Mouse (Mus musculus): ENCODE measurements around the gene Nectin3. TPM values are rescaled to one million over a fixed set of nuclear protein-coding genes. Genes with fewer than 3 reads are reported as not detected.
"Not testable (repeated sequence)": the region's sequence is repeated elsewhere in the genome, so short reads cannot be mapped to it uniquely, and the experiment has no call there.

Nectin3 gene
- polyA plus RNA-seq, 1 experiment from 2014 or later, result 5.3 TPM

DNA sequence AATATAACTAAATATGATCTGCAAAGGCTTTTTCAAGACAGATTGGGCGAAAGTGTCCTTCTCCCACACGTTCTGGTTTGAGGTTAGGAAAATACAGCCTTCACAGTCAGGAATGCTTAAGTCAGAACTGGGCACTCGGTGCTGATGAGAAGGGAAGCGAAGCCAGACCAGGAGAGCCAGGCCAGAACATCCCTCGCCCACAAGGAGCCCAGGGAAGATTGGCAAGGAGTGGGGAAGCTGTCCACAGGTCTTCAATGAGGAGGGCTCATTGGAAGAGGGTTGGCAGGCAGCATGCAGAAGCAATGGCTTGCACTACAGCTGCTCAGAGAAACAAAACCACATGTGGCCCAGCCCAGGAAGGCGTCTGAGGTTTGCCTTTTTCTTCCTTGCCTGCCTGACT is 136.3 kb downstream of the Nectin3 start:
- WGBS (ENCODE audit: insufficient replicate concordance), result 44% methylated on average over 6 of the region's 6 CpGs
- Histone ChIP-seq H3K9me3 (replicated peaks) (no peaks in the 10 kb centered on the region), H3K4me3 (replicated peaks) (no peak overlapping the region), H3K4me1 (replicated peaks) (no peaks in the 10 kb centered on the region), H3K9ac (no peak overlapping the region), H3K27me3 (no peaks in the 10 kb centered on the region), H3K36me3 (replicated peaks) (no peaks in the 10 kb centered on the region), H3K4me2 (no peak overlapping the region), H3K27ac (replicated peaks) (no peak overlapping the region)
- no peak for ATAC-seq (ENCODE audit: insufficient read depth)

DNA sequence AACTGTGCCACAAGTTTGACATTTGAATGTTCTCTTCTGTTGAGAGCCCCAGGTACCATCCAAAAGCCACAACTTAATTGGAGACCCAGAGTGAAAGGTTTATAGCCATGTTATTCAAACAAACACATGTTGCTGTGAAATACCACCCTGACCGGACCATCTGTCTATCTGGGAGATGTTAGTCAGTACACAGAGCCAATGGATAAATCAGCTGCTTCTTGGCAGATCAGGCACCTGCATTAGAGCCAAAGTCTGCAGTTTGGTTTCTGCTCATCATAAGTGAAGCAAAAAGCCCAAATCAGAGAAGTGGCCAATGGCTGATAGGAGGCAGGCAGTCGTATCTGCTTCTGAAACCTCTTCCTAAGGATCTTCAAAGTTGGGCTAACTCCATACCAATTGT is 140.7 kb downstream of the Nectin3 start:
- not testable (repeated sequence) for H3K4me3 ChIP-seq (replicated peaks); H3K9me3 ChIP-seq (replicated peaks); H3K36me3 ChIP-seq (replicated peaks); ATAC-seq (ENCODE audit: insufficient read depth); H3K27me3 ChIP-seq; H3K4me1 ChIP-seq (replicated peaks); H3K4me2 ChIP-seq; H3K9ac ChIP-seq; H3K27ac ChIP-seq (replicated peaks)
- 58% methylated on average over 2 of the region's 2 CpGs for WGBS (ENCODE audit: insufficient replicate concordance)

DNA sequence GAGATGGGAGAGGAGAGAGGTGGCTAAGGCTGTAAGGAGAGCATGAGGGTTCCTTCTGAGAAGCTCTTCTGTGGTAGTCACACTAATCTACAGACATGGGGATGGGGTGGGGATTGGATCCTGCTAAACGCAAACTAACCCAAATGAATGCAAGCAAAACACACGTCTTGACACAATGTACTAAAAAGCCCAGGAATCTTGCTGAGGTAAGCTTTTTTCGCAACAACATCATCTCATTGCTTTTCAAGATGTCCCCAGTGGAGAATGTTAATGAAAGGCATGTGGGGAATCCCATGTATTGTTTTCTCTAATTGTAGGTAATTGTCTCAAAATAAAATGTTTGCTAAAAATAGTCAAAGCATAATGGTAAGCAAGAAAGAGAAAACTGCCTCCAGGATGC is 141.7 kb downstream of the Nectin3 start:
- no peaks in the 10 kb centered on the region for H3K27me3 ChIP-seq
- H3K27ac ChIP-seq (replicated peaks), result no peak overlapping the region
- ATAC-seq (ENCODE audit: insufficient read depth), result no peak
- H3K4me2 ChIP-seq, result no peak overlapping the region
- H3K4me1 ChIP-seq (replicated peaks), result no peaks in the 10 kb centered on the region
- H3K4me3 ChIP-seq (replicated peaks), result no peak overlapping the region
- no peak overlapping the region for H3K9ac ChIP-seq
- 60% methylated on average over 3 of the region's 3 CpGs for WGBS (ENCODE audit: insufficient replicate concordance)
- no peaks in the 10 kb centered on the region for H3K36me3 ChIP-seq (replicated peaks)
- H3K9me3 ChIP-seq (replicated peaks), result no peaks in the 10 kb centered on the region
